Mouse (Mus musculus): Measurements from ENCODE around the gene Atad5.

Atad5 gene

DNA sequence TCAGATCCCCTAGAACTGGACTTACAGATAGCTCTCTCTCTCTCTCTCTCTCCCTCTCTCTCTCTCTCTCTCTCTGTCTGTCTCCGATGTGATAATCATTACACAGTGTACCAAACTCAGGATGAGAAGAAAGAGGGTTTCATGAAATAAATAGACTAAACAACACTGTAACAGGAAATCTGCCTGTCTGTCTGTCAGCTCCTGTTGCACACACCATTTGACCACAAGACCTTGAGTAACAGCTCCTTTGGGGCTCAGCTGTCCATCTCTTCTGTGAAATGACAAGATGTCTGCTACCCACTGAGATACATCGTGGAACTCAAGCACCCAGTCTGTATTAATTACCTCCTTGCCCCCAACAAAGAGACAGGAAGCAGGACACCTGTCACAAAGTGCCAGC lies 62.3 kb downstream of the Atad5 start:
- Histone ChIP-seq H3K27me3 (ENCODE audit: control insufficient read depth, insufficient read depth, low read length, poor library complexity, severe bottlenecking) (no peaks in the 10 kb centered on the region), H3K36me3 (ENCODE audit: control insufficient read depth, insufficient read depth, low read length, poor library complexity, severe bottlenecking) (no peaks in the 10 kb centered on the region)
- DNase-seq (ENCODE audit: low read depth, low spot score), result no peak

DNA sequence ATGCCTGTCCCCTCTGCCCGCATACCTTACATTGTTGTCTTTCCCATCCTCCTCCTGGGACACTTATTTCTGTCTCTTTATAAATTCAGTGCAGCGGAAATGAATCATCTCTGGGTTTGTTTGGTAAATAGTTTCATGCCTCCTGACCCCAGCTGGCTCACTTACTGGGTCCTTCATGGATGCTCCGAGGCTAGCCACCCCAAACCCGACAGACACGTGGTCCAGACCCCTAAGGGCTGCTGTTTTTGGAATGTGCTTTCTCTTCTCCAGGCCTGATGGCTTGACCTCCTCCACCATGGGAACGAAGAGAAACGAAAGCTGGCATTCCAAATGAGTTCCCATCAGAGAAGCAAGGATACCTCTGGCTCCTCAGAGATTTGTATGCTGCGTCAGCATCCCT lies 63.2 kb downstream of the Atad5 start:
- no peaks in the 10 kb centered on the region for H3K36me3 ChIP-seq (ENCODE audit: control insufficient read depth, insufficient read depth, low read length, poor library complexity, severe bottlenecking)
- no peaks in the 10 kb centered on the region for H3K27me3 ChIP-seq (ENCODE audit: control insufficient read depth, insufficient read depth, low read length, poor library complexity, severe bottlenecking)
- DNase-seq (ENCODE audit: low read depth, low spot score), result no peak

DNA sequence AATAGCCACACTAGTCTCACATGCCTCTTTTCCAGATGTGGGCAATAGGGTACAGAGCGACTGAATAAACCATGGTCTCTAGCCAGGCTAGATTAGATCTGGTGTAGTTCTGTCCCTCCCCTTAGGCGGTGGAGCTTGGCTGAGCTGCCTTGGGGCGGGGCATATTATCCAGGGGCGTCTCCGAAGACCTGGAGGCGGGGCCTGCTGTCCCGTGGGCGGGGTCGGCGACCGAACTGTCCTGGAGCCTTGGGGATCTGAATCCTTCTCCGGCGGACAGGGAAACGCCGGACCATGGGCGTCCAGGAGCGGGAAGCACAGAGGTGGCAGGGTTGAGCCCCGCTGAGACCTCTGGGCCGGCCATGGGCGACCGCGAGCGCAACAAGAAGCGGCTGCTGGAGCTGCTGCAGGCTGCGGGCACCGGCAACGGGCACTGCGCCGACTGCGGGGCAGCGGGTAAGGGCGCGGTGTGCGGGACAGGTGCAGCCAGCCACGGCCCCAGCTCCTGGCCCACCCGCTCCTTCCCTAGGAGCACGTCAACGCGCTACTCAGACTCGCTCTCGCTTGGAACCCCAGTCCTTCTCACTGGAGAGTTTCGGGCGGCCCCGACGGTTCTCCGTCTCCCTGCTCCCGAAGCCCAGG lies 64.8 kb downstream of the Atad5 start, which contains the start of gene Adap2:
Gene Adap2, plus strand, starts transcription at position 249 of the 639 bp plus-strand sequence.
- DNase-seq (ENCODE audit: low read depth, low spot score), result peak; percentile 87
- Histone ChIP-seq H3K36me3 (ENCODE audit: control insufficient read depth, insufficient read depth, low read length, poor library complexity, severe bottlenecking) (no peaks in the 10 kb centered on the region), H3K27me3 (ENCODE audit: control insufficient read depth, insufficient read depth, low read length, poor library complexity, severe bottlenecking) (no peaks in the 10 kb centered on the region)

DNA sequence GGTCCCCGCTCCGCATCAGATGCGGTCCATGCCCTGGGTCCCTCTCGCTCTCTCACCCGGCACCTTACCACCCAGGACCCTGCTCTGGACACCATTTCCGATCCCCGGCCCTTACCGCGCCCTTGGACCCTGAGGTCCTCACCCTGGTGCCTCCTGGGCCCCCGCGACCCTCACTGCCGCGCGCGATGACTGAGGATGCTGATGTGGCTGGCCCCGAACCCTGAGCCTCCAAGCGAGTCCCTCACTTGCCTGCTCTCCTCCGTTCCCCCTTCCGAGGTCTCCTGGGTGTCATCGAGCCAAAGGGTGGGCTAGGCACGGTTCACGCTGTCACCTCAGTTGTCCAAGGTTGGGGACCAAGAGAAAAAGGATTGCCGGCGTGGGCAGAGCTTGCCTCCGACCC lies 65.3 kb downstream of the Atad5 start:
- Histone ChIP-seq H3K27me3 (ENCODE audit: control insufficient read depth, insufficient read depth, low read length, poor library complexity, severe bottlenecking) (no peaks in the 10 kb centered on the region), H3K36me3 (ENCODE audit: control insufficient read depth, insufficient read depth, low read length, poor library complexity, severe bottlenecking) (no peaks in the 10 kb centered on the region)
- DNase-seq (ENCODE audit: low read depth, low spot score), result no peak

DNA sequence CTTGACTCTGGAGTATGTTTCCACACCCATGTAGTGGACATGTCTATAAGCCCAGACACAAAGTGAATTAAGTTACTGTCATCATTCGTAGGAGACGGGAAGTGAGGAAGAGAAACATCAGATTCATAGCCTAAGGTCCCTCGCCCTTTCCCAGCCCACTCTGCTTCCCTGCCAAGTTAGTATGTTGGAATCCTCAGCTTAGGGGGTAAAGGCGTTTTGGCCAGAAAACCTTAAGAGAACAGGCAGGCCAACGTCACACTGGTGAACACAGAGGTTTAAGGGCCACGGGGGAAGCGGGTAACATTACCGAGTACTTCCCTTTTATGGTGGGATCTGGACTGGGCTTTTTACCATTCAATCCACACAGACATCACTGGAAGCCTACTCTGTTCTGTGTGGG lies 66.3 kb downstream of the Atad5 start:
- no peak for DNase-seq (ENCODE audit: low read depth, low spot score)
- H3K36me3 ChIP-seq (ENCODE audit: control insufficient read depth, insufficient read depth, low read length, poor library complexity, severe bottlenecking), result no peaks in the 10 kb centered on the region
- no peaks in the 10 kb centered on the region for H3K27me3 ChIP-seq (ENCODE audit: control insufficient read depth, insufficient read depth, low read length, poor library complexity, severe bottlenecking)

DNA sequence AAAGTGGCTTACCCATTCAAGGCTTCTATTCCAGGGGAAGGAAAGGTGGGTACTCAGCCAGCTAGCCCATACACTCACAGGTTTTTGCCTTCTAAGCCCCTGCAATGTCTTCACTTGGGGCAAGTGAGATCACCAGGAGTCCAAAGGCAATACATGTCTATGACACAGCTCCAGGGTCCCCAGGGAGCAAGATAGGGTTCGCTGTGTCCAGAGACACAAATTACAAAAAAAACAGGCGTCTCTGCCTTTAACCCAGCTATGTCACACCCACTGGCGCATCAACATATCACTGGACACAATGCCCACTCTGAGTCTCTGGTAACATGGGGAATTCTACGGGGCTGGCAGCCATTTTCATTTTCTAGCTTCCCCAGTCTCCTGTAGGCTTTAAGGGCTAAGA lies 66.8 kb downstream of the Atad5 start:
- H3K27me3 ChIP-seq (ENCODE audit: control insufficient read depth, insufficient read depth, low read length, poor library complexity, severe bottlenecking), result no peaks in the 10 kb centered on the region
- no peaks in the 10 kb centered on the region for H3K36me3 ChIP-seq (ENCODE audit: control insufficient read depth, insufficient read depth, low read length, poor library complexity, severe bottlenecking)
- no peak for DNase-seq (ENCODE audit: low read depth, low spot score)

DNA sequence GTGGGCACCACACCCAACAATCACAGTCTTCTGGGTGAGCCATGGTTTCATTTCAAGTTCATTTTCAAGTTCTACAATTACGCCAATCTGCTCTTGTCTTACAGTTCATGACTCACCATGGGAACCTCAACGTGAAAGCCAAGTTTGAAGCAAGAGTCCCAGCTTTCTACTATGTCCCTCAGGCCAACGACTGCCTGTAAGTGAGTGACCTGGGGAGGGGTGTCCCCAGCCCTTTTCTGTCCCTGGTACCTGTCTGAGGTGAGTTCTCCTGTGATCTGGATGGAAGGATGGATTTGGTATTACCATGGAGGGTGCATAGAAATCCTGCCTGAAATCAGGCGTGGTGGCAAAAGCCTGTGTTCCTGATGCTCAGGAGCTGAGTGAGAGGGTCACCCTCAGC lies 67.6 kb downstream of the Atad5 start:
- no peaks in the 10 kb centered on the region for H3K27me3 ChIP-seq (ENCODE audit: control insufficient read depth, insufficient read depth, low read length, poor library complexity, severe bottlenecking)
- no peak for DNase-seq (ENCODE audit: low read depth, low spot score)
- no peaks in the 10 kb centered on the region for H3K36me3 ChIP-seq (ENCODE audit: control insufficient read depth, insufficient read depth, low read length, poor library complexity, severe bottlenecking)

DNA sequence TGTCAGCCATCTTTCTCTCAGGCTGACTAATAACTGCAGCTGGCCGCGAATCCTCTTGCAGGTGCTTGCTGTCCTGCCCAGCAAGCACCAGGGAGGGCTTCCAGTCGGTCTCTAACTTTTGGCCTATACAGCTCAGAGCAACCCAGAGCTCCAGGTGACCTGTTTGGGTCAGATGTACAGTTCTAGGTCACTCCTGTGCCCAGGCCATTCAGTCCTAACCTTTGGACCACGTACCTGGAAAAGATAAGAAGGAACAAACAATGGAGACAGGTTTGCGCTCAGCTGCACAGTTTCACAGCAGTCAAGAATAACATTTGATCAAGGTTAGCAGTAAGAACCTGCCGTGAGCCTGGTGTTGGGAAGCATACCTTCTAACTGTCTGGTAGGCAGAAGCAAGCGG lies 69.8 kb downstream of the Atad5 start:
- no peaks in the 10 kb centered on the region for H3K36me3 ChIP-seq (ENCODE audit: control insufficient read depth, insufficient read depth, low read length, poor library complexity, severe bottlenecking)
- no peak for DNase-seq (ENCODE audit: low read depth, low spot score)
- no peaks in the 10 kb centered on the region for H3K27me3 ChIP-seq (ENCODE audit: control insufficient read depth, insufficient read depth, low read length, poor library complexity, severe bottlenecking)

DNA sequence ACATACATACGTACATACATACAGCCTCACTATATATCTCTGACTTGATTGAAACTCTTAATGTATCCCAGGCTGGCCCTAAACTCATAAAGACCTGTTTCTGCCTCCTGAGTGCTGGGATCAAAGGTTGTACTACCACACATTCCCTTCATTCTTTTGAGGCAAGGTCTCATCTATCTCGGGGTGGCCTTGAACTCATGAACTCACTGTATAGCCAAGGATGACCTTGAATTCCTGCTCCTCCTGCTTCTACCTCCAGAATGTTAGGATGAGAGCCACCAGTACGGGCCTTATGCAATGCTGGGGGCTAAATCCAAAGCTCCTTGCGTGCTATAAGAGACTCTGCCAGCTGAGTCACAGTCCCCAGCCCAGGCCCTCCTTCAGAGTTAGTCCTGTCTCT lies 71.8 kb downstream of the Atad5 start:
- no peak for DNase-seq (ENCODE audit: low read depth, low spot score)
- Histone ChIP-seq H3K36me3 (ENCODE audit: control insufficient read depth, insufficient read depth, low read length, poor library complexity, severe bottlenecking) (no peaks in the 10 kb centered on the region), H3K27me3 (ENCODE audit: control insufficient read depth, insufficient read depth, low read length, poor library complexity, severe bottlenecking) (no peaks in the 10 kb centered on the region)

DNA sequence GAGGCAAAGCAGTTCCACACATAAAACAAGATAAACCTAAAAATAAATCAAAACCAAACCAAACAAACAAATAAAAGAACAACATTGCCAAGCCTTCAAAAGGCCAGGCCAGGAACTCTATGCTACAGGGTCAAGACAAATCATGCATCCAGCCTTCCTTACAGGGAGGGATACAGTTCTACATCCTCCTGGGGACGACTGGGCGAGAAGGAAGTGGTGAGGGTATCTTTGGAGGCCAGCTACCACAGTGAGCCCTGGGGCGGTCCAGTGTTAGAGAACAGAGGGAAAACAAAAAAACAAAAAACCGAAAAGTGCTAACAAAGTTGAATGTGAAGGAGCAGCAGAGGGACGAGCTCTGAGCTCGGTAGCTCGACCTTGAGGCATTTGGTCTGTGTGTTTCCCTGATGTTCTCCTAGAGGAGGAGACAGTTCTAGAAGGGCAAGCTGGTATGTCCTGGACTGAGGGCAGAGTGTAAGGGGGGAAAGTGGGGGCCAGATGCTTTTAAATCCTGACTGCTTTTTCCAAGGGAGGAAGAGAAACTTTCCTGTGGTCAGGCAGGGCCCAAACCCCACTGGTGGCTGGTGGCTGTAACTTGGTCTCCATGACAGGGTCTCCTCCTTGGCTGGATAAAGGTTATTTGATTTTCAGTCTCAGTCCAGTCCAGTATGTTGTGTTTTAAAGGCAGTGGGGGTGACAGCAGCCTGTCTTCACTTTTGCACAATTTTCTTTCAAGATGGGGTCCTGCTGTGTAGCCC lies 74.3 kb downstream of the Atad5 start:
- DNase-seq (ENCODE audit: low read depth, low spot score), result no peak
- H3K36me3 ChIP-seq (ENCODE audit: control insufficient read depth, insufficient read depth, low read length, poor library complexity, severe bottlenecking), result no peaks in the 10 kb centered on the region
- H3K27me3 ChIP-seq (ENCODE audit: control insufficient read depth, insufficient read depth, low read length, poor library complexity, severe bottlenecking), result no peaks in the 10 kb centered on the region

DNA sequence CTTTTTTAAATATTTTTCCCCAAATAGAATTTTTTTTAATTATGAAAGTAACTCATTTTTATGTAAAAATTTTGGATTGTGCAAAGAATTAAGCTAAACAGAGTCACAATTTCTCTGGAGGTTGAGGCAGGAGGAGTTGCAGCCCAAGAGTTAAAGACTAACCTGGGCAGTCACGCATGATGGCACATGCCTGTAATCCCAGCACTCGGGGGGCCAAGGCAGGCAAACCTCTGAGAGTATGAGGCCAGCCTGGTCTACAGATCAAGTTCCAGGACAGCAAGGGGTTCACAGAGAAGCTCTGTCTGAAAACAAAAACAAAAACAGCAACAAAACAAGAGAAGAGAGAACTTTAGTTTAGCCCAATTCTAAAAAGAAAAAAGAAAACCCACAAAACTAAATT lies 75.0 kb downstream of the Atad5 start:
- H3K36me3 ChIP-seq (ENCODE audit: control insufficient read depth, insufficient read depth, low read length, poor library complexity, severe bottlenecking), result no peaks in the 10 kb centered on the region
- no peaks in the 10 kb centered on the region for H3K27me3 ChIP-seq (ENCODE audit: control insufficient read depth, insufficient read depth, low read length, poor library complexity, severe bottlenecking)
- DNase-seq (ENCODE audit: low read depth, low spot score), result no peak

DNA sequence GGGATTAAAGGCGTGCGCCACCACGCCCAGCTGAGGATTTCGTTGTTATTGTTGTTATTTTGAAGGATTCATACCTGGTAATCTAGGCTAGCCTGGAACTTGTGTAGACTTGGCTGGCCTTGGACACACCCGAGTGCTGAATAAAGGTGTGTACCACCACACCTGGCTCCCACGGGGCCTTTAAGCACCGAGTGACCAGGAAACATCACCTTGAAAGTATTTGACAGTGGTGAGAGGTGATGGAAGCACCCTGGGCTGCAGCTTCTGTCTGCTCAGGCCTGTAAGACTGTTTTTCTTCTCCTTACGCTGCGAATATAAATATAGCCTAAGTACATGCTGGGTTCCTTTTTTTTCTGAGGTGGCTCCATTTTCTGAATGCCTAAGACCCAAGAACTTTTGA lies 78.9 kb downstream of the Atad5 start:
- DNase-seq (ENCODE audit: low read depth, low spot score), result no peak
- Histone ChIP-seq H3K27me3 (ENCODE audit: control insufficient read depth, insufficient read depth, low read length, poor library complexity, severe bottlenecking) (no peaks in the 10 kb centered on the region), H3K36me3 (ENCODE audit: control insufficient read depth, insufficient read depth, low read length, poor library complexity, severe bottlenecking) (no peaks in the 10 kb centered on the region)

DNA sequence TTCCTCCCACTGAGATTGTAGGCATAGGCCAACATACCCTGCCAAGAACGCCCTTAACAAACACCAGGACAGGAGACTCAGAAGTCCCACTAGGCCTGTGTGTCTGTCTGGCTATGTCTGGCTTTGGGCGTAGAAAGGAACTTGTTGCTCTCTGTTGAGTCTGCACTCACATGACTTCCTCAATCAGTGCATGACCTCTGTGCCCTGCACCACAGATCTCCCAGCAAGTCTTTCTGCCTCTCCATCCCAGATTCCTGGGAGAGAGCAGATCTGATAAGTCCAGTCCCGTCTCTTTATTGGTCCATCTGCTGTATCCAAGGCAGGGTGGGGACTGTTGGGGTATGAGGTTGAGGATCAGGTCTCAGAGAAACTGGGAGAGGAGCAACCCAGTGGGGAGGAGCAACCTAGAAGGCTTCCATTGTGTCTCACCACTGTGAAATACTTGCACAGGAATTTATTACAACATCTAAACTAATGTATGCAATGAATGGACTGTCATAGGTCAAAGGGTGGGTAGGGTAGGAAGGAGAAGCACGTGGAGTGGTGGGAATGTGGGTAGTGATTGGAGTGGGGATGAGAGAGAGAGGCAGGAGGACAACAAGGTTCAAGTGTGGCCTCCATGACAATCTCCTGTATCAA lies 79.5 kb downstream of the Atad5 start:
- Histone ChIP-seq H3K27me3 (ENCODE audit: control insufficient read depth, insufficient read depth, low read length, poor library complexity, severe bottlenecking) (no peaks in the 10 kb centered on the region), H3K36me3 (ENCODE audit: control insufficient read depth, insufficient read depth, low read length, poor library complexity, severe bottlenecking) (no peaks in the 10 kb centered on the region)
- peak; percentile 41 for DNase-seq (ENCODE audit: low read depth, low spot score)

DNA sequence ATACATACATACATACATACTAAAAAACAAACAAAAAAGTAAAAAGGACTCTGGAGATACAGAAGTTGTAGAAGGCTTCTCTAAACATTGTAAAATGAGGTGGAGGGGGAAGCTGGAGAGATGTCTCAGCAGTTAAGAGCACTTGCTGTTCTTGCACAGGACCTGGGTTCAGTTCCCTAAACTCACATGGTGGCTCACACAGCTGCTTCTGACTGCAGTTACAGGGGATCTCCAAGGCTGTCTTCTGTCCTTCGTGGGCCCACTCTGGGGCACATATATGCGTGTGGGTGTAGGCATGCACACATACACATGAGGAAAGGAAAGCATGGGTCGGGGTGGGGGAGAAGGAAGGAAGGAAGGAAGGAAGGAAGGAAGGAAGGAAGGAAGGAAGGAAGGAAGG lies 80.4 kb downstream of the Atad5 start:
- H3K27me3 ChIP-seq (ENCODE audit: control insufficient read depth, insufficient read depth, low read length, poor library complexity, severe bottlenecking), result no peaks in the 10 kb centered on the region
- peak; percentile 51 for DNase-seq (ENCODE audit: low read depth, low spot score)
- H3K36me3 ChIP-seq (ENCODE audit: control insufficient read depth, insufficient read depth, low read length, poor library complexity, severe bottlenecking), result no peaks in the 10 kb centered on the region

DNA sequence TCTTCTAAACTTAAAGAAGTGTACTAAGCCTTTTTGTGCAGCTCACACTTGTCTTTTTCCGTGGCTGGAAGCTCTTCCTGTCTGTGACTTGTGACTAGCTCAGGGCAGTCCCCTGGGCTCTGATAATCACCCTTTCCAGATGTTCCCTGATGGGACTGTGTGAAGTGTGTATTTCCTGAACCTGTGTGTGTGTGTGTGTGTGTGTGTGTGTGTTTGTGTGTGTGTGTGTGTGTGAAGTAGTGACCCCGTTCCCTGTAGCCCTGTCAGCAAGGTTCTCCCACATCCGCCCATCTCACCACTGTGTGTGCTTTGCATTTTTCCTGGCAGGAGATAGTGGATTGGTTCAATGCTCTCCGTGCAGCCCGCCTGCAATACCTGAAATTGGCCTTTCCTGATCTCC lies 81.2 kb downstream of the Atad5 start:
- no peaks in the 10 kb centered on the region for H3K36me3 ChIP-seq (ENCODE audit: control insufficient read depth, insufficient read depth, low read length, poor library complexity, severe bottlenecking)
- DNase-seq (ENCODE audit: low read depth, low spot score), result no peak
- H3K27me3 ChIP-seq (ENCODE audit: control insufficient read depth, insufficient read depth, low read length, poor library complexity, severe bottlenecking), result no peaks in the 10 kb centered on the region

All from splenic B cell, adult 2 months (primary cell).